Mouse (Mus musculus): ENCODE measurements around the gene Parvb. TPM values are rescaled to one million over a fixed set of nuclear protein-coding genes. Genes with fewer than 3 reads are reported as not detected.
A peak's percentile ranks its signal among the peaks of the same experiment; 100 is the strongest.

The Parvb gene
- polyA plus RNA-seq, 1 experiment from 2014 or later = 3.1 TPM

- peaks cover 39% of the 10 kb centered on the region for H3K4me1 ChIP-seq (ENCODE audit: insufficient read depth, low read length)
- H3K4me2 ChIP-seq (replicated peaks; ENCODE audit: low read depth, low read length) = no peak overlapping the region
- H3K9me3 ChIP-seq (ENCODE audit: low read length) = no peaks in the 10 kb centered on the region
- H3K27ac ChIP-seq (ENCODE audit: low read length) = no peak overlapping the region
- ATAC-seq (ENCODE audit: low FRiP score, low TSS enrichment) = no peak
- H3K9ac ChIP-seq (replicated peaks; ENCODE audit: low read length) = no peak overlapping the region
- no peaks in the 10 kb centered on the region for H3K27me3 ChIP-seq (ENCODE audit: insufficient read depth, low read length)
- no peaks in the 10 kb centered on the region for H3K36me3 ChIP-seq (ENCODE audit: insufficient read depth, low read length)
- no peak overlapping the region for H3K4me3 ChIP-seq (ENCODE audit: low read length)
- 35% methylated on average over 10 of the region's 10 CpGs for WGBS
These were observed 73.5 kb downstream of the Parvb start for GRCm38 (mm10) chr15:84305333-84305732.

- Histone ChIP-seq H3K4me1 (ENCODE audit: insufficient read depth, low read length) (peaks cover 49% of the 10 kb centered on the region), H3K9me3 (ENCODE audit: low read length) (no peaks in the 10 kb centered on the region), H3K36me3 (ENCODE audit: insufficient read depth, low read length) (no peaks in the 10 kb centered on the region), H3K4me3 (ENCODE audit: low read length) (no peak overlapping the region), H3K4me2 (replicated peaks; ENCODE audit: low read depth, low read length) (no peak overlapping the region), H3K27me3 (ENCODE audit: insufficient read depth, low read length) (no peaks in the 10 kb centered on the region), H3K9ac (replicated peaks; ENCODE audit: low read length) (no peak overlapping the region), H3K27ac (ENCODE audit: low read length) (no peak overlapping the region)
- ATAC-seq (ENCODE audit: low FRiP score, low TSS enrichment) = no peak
- 51% methylated on average over 11 of the region's 11 CpGs for WGBS
These were observed 78.4 kb downstream of the Parvb start for GRCm38 (mm10) chr15:84310271-84310670.

- WGBS = 62% methylated on average over 9 of the region's 9 CpGs
- H3K9ac ChIP-seq (replicated peaks; ENCODE audit: low read length) = no peak overlapping the region
- no peaks in the 10 kb centered on the region for H3K27me3 ChIP-seq (ENCODE audit: insufficient read depth, low read length)
- H3K9me3 ChIP-seq (ENCODE audit: low read length) = no peaks in the 10 kb centered on the region
- H3K4me3 ChIP-seq (ENCODE audit: low read length) = no peak overlapping the region
- no peaks in the 10 kb centered on the region for H3K36me3 ChIP-seq (ENCODE audit: insufficient read depth, low read length)
- ATAC-seq (ENCODE audit: low FRiP score, low TSS enrichment) = no peak
- H3K27ac ChIP-seq (ENCODE audit: low read length) = no peak overlapping the region
- peaks cover 48% of the 10 kb centered on the region for H3K4me1 ChIP-seq (ENCODE audit: insufficient read depth, low read length)
- no peak overlapping the region for H3K4me2 ChIP-seq (replicated peaks; ENCODE audit: low read depth, low read length)
These were observed 79.6 kb downstream of the Parvb start for GRCm38 (mm10) chr15:84311295-84312085.

- no peaks in the 10 kb centered on the region for H3K27me3 ChIP-seq (ENCODE audit: insufficient read depth, low read length)
- 52% methylated on average over 9 of the region's 10 CpGs for WGBS
- no peaks in the 10 kb centered on the region for H3K36me3 ChIP-seq (ENCODE audit: insufficient read depth, low read length)
- H3K9ac ChIP-seq (replicated peaks; ENCODE audit: low read length) = peak overlapping the region; percentile 39; the same call in 1 of the 2 replicates
- no peak overlapping the region; the same call in 1 of the 2 replicates for H3K4me2 ChIP-seq (replicated peaks; ENCODE audit: low read depth, low read length)
- no peak overlapping the region for H3K4me3 ChIP-seq (ENCODE audit: low read length)
- no peak overlapping the region for H3K27ac ChIP-seq (ENCODE audit: low read length)
- ATAC-seq (ENCODE audit: low FRiP score, low TSS enrichment) = 0 out of 2 replicates have a peak, but pooled peaks have one; percentile 44
- H3K9me3 ChIP-seq (ENCODE audit: low read length) = peaks cover 2% of the 10 kb centered on the region; the same call in 1 of the 2 replicates
- H3K4me1 ChIP-seq (ENCODE audit: insufficient read depth, low read length) = peaks cover 48% of the 10 kb centered on the region
These were observed 81.2 kb downstream of the Parvb start for GRCm38 (mm10) chr15:84312878-84313565.

- Histone ChIP-seq H3K36me3 (ENCODE audit: insufficient read depth, low read length) (no peaks in the 10 kb centered on the region), H3K4me2 (replicated peaks; ENCODE audit: low read depth, low read length) (no peak overlapping the region; the same call in 1 of the 2 replicates), H3K27me3 (ENCODE audit: insufficient read depth, low read length) (no peaks in the 10 kb centered on the region), H3K9me3 (ENCODE audit: low read length) (peaks cover 2% of the 10 kb centered on the region; the same call in 1 of the 2 replicates), H3K27ac (ENCODE audit: low read length) (no peak overlapping the region; the same call in 1 of the 2 replicates), H3K9ac (replicated peaks; ENCODE audit: low read length) (peak overlapping the region; percentile 39; the same call in 1 of the 2 replicates), H3K4me1 (ENCODE audit: insufficient read depth, low read length) (peaks cover 48% of the 10 kb centered on the region), H3K4me3 (ENCODE audit: low read length) (no peak overlapping the region)
- no peak for ATAC-seq (ENCODE audit: low FRiP score, low TSS enrichment)
- WGBS = 24% methylated on average over 9 of the region's 9 CpGs
These were observed 81.7 kb downstream of the Parvb start for GRCm38 (mm10) chr15:84313566-84313878.

- peaks cover 2% of the 10 kb centered on the region; the same call in 1 of the 2 replicates for H3K9me3 ChIP-seq (ENCODE audit: low read length)
- no peaks in the 10 kb centered on the region for H3K36me3 ChIP-seq (ENCODE audit: insufficient read depth, low read length)
- no peak overlapping the region for H3K9ac ChIP-seq (replicated peaks; ENCODE audit: low read length)
- H3K27ac ChIP-seq (ENCODE audit: low read length) = peak overlapping the region; percentile 12; the same call in 1 of the 2 replicates
- no peak overlapping the region for H3K4me3 ChIP-seq (ENCODE audit: low read length)
- 34% methylated on average over 18 of the region's 18 CpGs for WGBS
- H3K4me1 ChIP-seq (ENCODE audit: insufficient read depth, low read length) = peaks cover 48% of the 10 kb centered on the region
- no peaks in the 10 kb centered on the region for H3K27me3 ChIP-seq (ENCODE audit: insufficient read depth, low read length)
- ATAC-seq (ENCODE audit: low FRiP score, low TSS enrichment) = no peak
- no peak overlapping the region for H3K4me2 ChIP-seq (replicated peaks; ENCODE audit: low read depth, low read length)
These were observed 82.7 kb downstream of the Parvb start for GRCm38 (mm10) chr15:84314420-84315080.

- Histone ChIP-seq H3K4me1 (ENCODE audit: insufficient read depth, low read length) (peaks cover 44% of the 10 kb centered on the region), H3K4me2 (replicated peaks; ENCODE audit: low read depth, low read length) (no peak overlapping the region), H3K27me3 (ENCODE audit: insufficient read depth, low read length) (no peaks in the 10 kb centered on the region), H3K9ac (replicated peaks; ENCODE audit: low read length) (peak overlapping the region; percentile 10; the same call in 1 of the 2 replicates), H3K36me3 (ENCODE audit: insufficient read depth, low read length) (no peaks in the 10 kb centered on the region), H3K27ac (ENCODE audit: low read length) (no peak overlapping the region), H3K9me3 (ENCODE audit: low read length) (peaks cover 2% of the 10 kb centered on the region; the same call in 1 of the 2 replicates), H3K4me3 (ENCODE audit: low read length) (no peak overlapping the region)
- WGBS = 39% methylated on average over 15 of the region's 15 CpGs
- ATAC-seq (ENCODE audit: low FRiP score, low TSS enrichment) = peak; percentile 31; the same call in 1 of the 2 replicates
These were observed 83.6 kb downstream of the Parvb start for GRCm38 (mm10) chr15:84315276-84316046.

GRCm38 (mm10) chr15:84319393-84319792 lies 87.5 kb downstream of the Parvb start:
- H3K4me2 ChIP-seq (replicated peaks; ENCODE audit: low read depth, low read length) = no peak overlapping the region
- H3K9ac ChIP-seq (replicated peaks; ENCODE audit: low read length) = no peak overlapping the region
- H3K27ac ChIP-seq (ENCODE audit: low read length) = no peak overlapping the region
- H3K9me3 ChIP-seq (ENCODE audit: low read length) = peaks cover 2% of the 10 kb centered on the region; the same call in 1 of the 2 replicates
- no peak for ATAC-seq (ENCODE audit: low FRiP score, low TSS enrichment)
- no peaks in the 10 kb centered on the region for H3K36me3 ChIP-seq (ENCODE audit: insufficient read depth, low read length)
- H3K4me1 ChIP-seq (ENCODE audit: insufficient read depth, low read length) = peaks cover 12% of the 10 kb centered on the region
- H3K4me3 ChIP-seq (ENCODE audit: low read length) = no peak overlapping the region
- 92% methylated on average over 4 of the region's 4 CpGs for WGBS
- H3K27me3 ChIP-seq (ENCODE audit: insufficient read depth, low read length) = no peaks in the 10 kb centered on the region

GRCm38 (mm10) chr15:84321544-84322174 lies 89.8 kb downstream of the Parvb start:
- 73% methylated on average over 8 of the region's 8 CpGs for WGBS
- Histone ChIP-seq H3K4me3 (ENCODE audit: low read length) (no peak overlapping the region), H3K27ac (ENCODE audit: low read length) (no peak overlapping the region), H3K27me3 (ENCODE audit: insufficient read depth, low read length) (no peaks in the 10 kb centered on the region), H3K9ac (replicated peaks; ENCODE audit: low read length) (no peak overlapping the region), H3K4me1 (ENCODE audit: insufficient read depth, low read length) (peaks cover 10% of the 10 kb centered on the region), H3K36me3 (ENCODE audit: insufficient read depth, low read length) (no peaks in the 10 kb centered on the region), H3K9me3 (ENCODE audit: low read length) (peaks cover 2% of the 10 kb centered on the region; the same call in 1 of the 2 replicates), H3K4me2 (replicated peaks; ENCODE audit: low read depth, low read length) (no peak overlapping the region)
- no peak for ATAC-seq (ENCODE audit: low FRiP score, low TSS enrichment)

Measured in kidney, embryonic 16.5 days (tissue).